Mouse (Mus musculus): Measurements from ENCODE around the gene Agbl4.

- TF ChIP-seq GATA1 (IDR thresholded peaks at IDR 0.05; ENCODE audit: low read length) = no peak
- TF ChIP-seq TAL1 (IDR thresholded peaks at IDR 0.05; ENCODE audit: low read length) = no peak
Measured at GRCm38 (mm10) chr4:110529804-110530203, 132.3 kb downstream of the Agbl4 start.

All from erythroblast, embryonic 14.5 days (primary cell).